Mouse (Mus musculus): Measurements from ENCODE around the gene Igfbp6. TPM values are rescaled to one million over a fixed set of nuclear protein-coding genes. Genes with fewer than 3 reads are reported as not detected.

Gene Igfbp6
- total RNA-seq, 2 experiments from 2014 or later = 11.7 to 12.9 TPM

DNA sequence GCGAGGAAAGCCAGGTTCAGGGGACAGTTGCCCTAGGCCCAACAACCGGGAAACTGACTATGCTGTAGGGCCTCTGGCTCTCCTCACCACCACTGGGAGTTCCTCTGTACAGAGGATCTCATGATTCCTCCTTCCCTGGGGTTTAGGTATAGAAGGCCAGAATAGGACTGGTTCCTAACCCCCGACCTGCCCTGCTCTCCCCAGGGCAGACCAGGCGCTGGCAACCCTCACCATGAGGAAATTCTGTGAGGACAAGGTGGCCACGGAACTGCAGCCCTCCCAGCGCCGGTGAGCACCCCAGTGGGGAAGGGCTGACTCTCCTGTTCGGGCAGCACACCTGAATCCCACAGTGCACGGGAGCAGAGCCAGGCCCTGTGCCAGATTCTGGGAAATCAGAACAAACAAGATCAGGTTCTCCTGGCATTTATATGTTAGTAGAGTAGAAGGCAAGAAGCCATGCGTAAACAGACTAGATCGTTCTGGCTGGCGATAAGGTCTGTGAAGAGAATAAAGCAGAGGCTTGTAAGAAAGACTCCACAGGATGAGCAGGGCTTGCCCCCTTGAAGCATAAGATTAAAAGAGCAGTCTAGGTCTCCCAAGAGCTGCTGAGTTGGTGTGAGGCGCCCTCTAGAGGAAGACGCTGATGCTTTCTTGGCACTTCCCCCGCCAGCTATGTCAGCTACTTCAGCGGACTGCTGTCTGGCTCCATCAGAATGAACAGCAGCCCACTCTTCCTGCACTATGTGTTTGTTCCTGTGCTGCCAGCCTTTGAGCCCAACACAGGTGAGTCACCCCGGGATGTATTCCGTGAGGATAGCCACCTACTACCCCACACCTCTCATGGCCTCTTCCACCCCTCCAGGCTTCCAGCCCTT, 35.3 kb upstream of the Igfbp6 start:
- peak; percentile 75 to 89 for DNase-seq (ENCODE audit: low spot score in 2 of 2)

DNA sequence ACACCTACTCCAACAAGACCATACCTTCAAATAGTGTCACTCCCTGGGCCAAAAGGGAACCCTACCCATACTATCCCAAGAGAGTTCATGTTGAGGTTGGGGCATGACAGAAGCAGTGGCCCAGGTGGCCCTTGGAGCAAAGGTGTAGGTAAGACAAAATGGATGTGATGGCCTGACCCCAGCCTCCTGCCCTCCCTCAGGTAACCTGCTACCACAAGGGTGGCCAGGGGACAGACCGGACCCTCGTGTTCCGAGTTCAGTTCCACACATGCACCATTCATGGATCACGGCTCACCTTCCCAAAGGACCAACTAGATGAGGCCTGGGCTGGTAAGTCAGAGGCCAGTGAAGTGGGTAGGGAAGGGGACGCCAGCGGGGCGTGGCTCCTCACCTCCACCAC, 33.9 kb upstream of the Igfbp6 start:
- no peak for DNase-seq (ENCODE audit: low spot score in 2 of 2)

DNA sequence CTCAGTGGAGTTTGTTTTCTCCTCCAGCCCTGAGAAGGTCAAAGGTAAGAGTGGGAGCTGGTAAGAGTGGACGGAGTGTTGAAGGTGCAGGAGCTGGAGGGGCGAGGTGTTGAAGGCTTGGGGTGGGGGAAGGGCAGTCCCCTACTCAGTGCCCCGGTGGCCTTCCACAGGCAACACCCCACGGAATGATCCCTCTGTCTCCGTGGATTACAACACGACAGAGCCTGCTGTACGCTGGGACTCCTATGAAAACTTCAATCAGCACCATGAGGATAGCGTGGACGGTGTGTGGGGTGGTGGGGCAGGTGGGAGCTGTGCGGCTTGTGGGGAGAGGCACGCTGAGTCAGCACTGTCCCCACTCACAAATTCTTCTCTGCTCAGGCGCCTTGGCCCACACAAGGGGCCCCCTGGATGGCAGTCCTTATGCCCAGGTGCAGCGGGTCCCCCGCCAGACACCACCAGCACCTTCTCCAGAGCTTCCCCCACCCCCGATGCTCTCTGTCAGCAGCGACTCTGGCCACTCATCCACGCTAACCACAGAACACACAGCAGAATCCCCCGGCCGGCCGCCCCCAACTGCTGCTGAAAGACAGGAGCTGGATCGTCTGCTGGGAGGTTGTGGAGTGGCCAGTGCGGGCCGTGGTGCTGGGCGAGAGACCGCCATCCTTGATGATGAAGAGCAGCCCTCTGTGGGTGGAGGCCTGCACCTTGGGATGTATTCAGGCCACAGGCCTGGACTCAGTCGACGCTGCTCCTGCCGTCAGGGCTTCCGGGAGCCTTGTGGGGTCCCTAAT, 33.3 kb upstream of the Igfbp6 start:
- DNase-seq (ENCODE audit: low spot score in 2 of 2) = no peak

DNA sequence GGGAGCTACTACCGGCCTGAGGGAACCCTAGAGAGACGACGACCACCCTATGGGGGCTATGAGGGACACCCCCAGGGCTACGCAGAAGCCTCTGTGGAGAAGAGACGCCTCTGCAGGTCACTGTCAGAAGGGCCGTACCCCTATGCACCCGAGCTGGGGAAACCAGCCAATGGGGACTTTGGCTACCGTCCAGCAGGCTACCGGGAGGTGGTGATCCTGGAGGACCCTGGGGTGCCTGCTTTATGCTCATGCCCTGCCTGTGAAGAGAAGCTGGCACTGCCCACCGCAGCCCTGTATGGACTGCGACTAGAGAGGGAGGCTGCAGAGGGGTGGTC, 32.7 kb upstream of the Igfbp6 start:
- no peak for DNase-seq (ENCODE audit: low spot score in 2 of 2)

DNA sequence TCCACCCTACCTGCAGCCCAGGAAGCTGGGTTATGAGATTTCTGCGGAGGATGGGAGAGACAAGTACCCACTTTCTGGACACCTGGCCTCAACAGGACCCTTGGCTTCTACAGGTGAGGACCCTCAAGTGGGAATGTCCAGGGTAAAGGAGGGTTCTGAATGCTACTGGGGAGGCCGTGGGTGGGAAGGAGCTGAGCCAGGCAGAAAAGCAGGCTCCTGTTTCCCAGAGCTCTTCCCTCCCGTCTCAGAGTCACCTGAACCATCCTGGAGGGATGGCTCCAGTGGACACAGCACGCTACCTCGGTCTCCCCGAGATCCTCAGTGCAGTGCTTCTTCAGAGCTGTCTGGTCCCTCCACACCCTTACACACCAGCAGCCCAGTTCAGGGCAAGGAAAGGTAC, 32.0 kb upstream of the Igfbp6 start:
- DNase-seq (ENCODE audit: low spot score in 2 of 2) = no peak

DNA sequence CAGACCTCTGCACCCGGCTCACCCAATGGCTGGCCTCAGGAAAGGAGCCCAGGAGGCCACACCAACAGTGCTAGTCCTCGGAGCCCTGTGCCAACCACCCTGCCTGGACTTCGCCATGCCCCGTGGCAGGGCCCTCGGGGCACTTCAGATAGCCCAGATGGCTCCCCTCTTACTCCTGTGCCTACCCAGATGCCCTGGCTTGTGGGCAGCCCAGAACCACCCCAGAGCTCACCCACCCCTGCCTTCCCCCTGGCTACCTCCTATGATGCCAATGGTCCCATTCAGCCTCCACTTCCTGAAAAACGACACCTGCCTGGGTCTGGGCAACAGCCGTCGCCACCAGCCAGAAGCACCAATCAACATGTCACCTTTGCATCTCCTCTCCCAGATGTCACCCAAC, 31.3 kb upstream of the Igfbp6 start:
- no peak for DNase-seq (ENCODE audit: low spot score in 2 of 2)

DNA sequence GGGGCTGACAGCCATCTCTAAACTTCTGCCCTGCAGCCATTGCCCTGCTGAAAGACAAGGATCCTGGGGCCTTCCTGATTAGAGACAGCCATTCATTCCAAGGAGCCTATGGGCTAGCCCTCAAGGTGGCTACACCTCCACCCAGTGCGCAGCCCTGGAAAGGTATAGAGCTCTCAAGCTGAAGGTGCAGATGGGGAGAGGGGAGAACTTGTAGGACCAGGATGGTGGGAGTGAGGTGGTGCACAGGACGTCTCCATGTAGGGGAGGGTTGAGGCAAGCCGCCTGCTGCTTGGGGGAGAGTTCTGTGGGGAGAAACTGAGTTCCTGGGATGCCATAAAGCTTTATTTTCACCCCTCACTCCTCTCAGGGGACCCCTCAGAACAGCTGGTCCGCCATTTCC, 30.5 kb upstream of the Igfbp6 start:
- no peak for DNase-seq (ENCODE audit: low spot score in 2 of 2)

DNA sequence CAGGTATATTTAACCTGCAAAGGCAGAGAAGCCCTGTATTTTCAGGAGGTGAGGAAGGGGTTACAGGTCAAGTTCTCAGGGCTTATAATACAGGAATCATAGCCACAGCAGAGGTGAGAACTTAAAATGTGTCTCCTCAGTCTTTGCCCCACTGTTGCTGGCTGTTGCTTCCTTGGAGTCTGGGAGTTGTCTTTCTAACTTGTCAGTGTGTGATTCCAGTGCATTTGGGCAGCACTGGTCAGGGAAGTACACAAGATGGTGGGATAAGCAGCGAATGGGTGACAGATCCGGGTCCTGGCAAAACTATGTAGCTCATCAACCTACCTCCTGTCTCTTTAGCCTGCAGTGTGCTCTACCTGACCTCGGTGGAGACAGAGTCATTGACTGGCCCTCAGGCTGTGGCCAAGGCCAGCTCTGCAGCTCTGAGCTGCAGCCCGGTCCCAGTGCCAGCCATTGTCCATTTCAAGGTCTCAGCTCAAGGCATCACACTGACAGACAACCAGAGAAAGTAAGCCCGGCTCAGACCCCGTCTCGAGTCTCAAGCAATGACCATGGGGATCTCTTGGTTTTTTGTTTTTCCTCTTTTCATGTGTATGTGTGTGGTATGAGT, 29.4 kb upstream of the Igfbp6 start:
- DNase-seq (ENCODE audit: low spot score in 2 of 2) = no peak

DNA sequence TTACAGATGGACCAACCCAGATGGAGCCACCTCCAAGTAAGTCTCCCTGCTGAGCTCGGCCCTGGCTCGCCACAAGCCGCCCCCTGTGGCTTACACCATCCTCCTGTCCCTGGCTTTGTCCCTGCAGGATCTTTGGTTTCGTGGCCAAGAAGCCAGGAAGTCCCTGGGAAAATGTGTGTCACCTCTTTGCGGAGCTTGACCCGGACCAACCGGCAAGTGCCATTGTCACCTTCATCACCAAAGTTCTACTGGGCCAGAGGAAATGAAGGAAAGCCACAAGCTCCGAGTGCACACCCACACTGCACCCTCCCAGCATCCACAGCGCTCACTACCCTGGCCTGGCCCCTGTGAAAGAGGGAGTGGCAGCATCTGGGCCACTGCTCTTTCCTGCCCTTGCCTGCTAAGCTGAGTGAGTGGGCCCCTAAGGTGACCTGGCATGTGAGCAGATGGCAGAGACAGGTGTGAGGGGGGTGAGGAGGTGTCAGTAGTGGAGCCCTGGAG, 28.4 kb upstream of the Igfbp6 start:
- DNase-seq (ENCODE audit: low spot score in 2 of 2) = no peak

DNA sequence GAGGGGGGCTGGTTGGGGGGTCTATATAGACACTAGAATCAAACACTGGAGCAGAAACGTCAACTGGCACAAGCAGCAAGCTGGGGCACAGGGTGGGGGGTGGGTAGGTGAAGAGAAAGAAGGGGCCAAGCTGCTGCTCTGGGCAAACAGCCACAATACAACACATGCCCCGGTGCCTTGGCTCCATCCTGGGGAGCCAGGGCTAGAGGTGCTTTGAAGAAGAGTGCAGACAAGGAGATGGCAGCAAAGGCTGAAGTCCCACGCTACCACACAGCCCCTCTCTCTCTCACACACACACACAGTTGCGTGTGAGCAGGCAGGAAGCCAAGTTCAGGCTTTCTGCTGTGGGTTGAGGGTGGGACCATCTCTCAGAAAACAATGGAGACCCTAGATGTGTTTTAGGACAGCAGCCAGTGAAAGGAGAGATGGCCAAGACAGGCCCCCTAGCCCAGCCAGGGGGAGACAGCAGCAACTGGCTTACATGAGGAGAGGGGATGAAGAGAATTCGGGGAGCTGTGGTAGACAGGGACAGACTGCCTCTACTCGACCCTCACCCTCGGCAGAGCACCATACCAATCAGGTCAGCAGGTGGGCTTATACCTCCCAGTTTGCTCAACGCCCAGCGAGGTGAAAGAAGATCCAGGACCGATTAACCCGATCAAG, 27.3 kb upstream of the Igfbp6 start:
- DNase-seq (ENCODE audit: low spot score in 2 of 2) = no peak

DNA sequence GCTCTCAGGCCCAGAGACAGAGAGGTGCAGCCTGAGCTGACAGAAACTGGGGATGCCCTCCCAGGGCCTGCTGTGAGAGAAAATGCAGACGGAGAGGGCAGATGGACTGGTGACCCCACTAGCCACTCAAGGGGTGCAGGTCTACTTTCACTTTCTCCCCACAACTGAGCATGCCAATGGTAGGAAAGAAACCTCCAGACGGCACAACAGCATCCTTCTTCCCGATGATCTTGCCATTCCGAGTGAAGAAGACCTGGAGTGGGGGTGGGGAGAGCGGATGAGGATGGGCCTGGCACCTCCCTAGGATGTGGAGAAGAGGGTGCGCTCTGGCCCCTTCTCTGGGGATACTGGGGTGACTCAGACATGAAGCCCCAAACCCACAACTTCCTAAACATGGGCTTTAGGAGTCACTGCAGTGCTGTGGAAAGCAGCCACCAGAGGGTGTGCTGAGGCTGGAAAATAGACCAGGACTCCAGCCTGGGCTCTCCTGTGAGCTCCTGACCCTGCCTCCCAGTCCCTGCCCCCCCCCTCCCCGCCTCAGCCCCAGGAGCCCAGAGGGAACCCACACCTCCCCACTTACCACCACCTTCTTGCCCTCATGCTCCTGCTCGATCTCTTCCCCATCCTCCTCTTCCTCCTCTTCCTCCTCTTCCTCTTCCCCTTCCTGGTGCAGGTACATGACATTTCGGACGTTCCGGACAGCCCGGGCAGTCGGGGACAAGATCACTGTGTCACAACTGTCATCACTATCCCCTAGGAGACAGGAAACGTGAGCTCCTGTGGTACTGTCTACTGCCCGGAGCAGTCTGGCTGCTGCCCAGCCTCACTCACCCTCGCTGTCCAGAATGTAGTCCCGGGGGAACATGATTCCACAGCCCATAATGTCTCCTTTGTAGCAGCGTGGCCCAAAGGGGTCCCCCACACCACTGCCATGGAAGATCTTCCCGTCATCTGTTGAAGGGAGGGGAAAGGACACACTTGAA, 26.4 kb upstream of the Igfbp6 start:
- no peak for DNase-seq (ENCODE audit: low spot score in 2 of 2)

DNA sequence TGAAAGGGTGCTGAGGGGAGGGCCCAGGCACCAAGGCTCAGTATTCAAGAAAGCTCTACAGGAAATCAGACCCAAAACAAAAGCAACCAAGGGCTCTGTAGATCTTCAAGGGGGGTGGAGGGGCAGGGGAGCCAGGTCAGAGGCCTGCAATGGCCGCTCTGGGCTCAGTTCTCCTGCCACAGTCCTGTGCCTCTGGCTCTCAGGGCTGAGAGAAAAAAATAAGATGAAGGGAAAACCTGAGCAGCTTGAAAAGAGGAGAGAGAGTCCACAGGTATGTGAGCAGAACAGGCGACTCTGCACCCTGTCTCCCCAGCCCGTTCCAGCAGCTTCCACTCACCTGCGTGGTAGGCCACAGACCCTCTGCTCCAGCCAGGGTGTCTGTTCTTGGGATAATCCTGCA, 25.6 kb upstream of the Igfbp6 start:
- no peak for DNase-seq (ENCODE audit: low spot score in 2 of 2)

DNA sequence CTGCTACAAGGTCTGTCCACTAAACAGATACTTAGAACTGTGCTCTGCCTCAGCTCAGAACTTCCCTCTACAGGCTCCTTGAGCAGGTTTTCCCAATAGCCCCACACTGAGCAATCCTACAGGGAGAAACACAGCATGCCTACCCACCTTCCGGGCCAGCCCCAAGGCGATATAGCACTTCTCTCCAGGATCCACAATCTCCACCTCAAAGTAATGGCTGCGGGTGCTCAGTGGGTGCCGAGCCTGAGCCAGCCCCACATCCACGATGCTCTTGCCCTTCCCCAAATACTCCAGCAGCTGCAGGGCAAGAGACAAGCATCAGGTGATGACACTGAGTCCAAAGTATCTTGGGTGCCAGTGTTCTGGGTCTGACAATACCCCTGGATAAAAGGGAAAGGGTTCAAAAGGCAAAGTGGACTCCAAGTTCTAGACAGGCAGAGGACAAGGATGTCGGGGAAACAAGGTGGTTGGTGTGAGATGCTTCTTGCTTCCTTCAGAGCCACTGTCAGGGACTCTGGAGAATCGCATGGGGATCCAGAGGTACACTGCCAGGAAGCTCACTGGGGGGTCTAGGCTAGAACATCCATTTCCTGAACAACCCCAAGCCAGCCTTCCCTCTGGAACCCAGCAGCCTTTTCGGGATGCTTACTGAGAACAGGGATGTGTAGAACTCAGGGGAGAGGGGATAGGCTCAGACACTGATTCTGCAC, 24.9 kb upstream of the Igfbp6 start:
- no peak for DNase-seq (ENCODE audit: low spot score in 2 of 2)

DNA sequence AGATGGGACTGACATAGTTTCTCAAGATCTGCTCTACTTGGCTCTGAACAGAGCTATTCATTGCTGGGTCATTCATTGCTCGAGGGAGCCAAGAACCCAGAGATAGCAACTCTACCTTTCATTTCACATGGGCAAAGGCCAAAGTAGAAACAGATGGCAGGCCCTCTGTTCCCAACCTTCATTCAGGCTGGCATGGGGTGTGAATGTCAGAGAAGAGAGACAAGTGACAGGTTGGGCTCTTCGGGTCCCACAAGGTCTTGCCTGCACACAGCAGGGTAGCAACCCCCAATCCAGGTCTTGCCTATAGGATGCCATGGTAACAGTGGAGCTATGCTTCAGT, 24.4 kb upstream of the Igfbp6 start:
- no peak for DNase-seq (ENCODE audit: low spot score in 2 of 2)

DNA sequence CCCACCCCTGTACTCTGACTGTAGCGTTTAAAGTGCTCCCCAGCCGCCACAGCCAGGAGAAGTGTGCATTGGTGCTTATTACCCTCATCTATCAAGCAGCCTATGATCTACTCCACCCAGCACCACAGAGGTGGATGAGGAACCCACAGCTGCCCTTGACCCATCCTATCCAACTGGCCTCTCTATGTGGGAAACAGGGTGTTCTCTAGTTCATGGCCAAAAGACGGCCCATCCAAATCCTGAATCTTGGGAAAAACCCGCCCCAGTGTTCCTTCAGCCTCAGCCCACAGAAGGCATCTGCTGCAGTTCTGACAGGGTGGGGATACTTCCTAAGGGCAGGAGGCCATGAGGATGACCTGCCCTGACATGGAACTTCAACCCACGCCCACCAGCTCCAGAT, 23.6 kb upstream of the Igfbp6 start:
- DNase-seq (ENCODE audit: low spot score in 2 of 2) = no peak

DNA sequence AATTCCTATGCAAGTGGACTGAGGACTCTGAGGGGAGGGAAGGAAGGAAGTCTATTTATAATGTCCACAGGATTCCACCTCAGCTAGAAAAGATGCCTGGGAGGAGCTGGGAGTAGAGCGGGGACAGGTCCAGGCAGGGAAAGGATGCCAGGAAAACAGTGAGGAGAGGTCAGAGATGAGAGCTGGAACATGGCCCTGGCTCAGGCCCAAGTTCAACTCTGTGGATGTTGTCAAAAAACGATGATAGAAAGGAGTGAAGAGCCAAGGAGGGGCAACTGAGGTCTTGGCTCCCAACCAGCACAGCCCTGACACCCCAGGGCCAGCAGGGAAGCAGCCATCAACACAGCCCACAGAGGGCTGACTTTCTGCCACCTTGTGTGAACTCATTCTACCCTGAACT, 17.9 kb upstream of the Igfbp6 start:
- no peak for DNase-seq (ENCODE audit: low spot score in 2 of 2)

DNA sequence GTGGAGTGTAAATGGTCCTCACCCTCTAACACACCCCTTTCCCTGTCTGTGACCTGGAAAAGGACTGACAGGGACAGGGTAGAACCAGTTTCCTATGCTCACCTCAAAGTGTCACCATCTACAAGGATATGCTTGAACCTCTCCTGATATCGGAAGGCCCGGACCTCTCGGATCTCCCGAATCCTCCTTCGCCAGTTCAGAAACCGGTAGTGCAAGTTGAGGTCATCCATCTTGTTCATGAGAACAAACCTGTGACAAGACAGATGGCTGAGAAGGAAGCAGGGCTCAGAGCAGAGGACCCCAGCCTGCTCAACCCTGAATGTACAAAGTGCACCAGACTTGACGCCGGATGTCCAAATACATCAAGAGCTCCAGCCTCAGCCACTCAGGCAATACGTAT, 10.8 kb upstream of the Igfbp6 start:
- DNase-seq (ENCODE audit: low spot score in 2 of 2) = no peak

DNA sequence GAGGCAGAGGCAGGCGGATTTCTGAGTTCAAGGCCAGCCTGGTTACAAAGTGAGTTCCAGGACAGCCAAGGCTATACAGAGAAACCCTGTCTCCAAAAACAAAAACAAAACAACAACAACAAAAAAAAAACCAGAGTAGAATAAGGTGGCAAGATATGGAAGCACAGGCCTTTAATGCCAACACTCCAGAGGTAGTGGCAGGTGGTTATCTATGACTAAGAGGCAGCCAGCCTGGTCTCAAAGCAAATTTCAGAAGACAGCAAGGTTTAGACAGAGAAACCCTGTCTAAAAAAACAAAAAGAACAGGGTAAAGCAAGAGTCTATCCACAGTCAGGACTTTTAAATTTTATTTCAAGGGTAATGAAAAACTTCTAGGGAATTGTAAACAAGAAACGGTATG, 9.5 kb upstream of the Igfbp6 start:
- no peak for DNase-seq (ENCODE audit: low spot score in 2 of 2)

DNA sequence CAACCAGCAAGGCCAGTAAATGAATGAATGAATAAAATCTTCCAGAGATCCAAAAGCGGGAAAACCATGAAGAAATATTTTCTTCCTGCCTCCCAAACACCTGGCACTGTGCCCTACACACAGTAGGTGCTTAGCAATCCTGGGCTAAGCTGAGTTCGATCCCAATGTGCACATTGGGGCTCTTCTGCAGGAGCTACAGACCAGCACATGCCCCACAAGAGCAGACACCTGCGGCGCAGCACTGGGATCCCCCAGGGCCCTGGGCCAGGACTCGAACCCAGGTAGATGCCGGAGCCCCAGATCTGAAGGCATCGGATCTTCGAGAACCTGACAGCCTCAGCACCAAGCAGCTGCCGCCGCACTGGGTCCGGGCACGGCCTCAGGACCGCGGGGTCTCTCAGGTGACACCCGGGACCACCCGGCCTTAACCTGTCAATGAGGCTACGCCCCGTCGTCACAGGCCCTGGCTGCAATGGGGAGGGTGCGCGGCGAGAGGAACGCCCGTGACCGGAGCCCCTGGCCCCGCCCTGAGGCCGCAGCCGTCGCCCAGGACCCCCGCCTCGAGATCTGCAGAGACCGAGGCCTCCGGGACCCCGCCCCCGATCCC, 8.5 kb upstream of the Igfbp6 start:
- no peak for DNase-seq (ENCODE audit: low spot score in 2 of 2)

Measured in layer of hippocampus, adult 18-20 months (tissue).